Mouse (Mus musculus) spleen, postnatal 0 days (tissue): ENCODE data around the gene Klf3. TPM values are rescaled to one million over a fixed set of nuclear protein-coding genes. Genes with fewer than 3 reads are reported as not detected.

ENCODE experiments used
- polyA plus RNA-seq: library from polyadenylated mRNA; unstranded; fragments of >200 nt; fragmentation: Nextera tagmentation; extraction: Ambion mirVana; gene quantifications from 2 replicates; pipeline ENCODE4 v1.2.1, GENCODE M21; 2015

The Klf3 gene
- polyA plus RNA-seq = 91.1 and 91.3 TPM in 2 replicates

DNA sequence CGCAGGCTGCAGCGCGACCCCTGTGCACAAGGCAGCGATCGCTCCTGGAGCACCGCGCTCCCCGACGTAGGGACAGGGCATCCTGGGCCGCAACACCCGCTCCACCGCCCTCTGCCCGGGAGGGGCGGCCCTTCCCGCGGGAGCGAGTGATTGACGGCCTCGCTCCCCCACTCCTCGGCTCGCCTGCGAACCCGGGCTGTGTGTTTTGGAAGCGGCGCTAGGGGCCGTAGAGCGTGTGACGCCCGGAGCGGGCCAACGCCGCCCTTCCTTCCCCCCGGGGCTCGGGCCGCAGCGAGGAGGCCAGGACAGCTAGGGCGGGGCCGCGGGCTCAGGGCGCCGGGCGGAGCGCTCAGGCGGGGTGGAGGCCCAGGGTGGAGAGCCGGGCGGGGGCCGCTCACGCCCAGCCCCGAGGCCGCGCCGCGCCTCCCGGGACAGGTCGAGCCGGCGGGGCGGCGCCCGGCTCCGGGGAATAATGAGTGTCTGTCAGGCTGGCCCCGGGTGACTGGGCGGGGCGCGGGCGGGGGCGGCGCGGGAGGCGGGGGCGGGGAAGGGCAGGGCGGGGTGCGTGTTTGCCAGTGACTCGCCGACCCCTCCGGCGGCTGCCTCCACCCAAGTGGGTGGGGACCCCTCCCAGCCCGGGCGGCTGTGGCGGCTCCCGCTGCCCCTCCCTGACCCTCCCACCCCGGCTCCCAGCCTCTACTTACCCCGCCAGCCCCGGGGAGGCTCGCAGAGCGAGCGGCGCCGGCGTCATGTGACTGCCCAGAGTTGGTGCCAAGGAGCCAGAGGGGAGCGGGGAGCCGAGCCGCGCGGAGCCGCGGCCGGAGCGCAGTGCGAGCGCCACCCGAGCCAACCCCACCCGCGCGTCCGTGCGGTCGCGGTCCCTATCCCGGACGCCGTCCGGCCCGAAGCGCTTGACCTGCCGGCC lies at the start of gene Klf3:
Gene Klf3, plus strand, starts transcription at position 594 of the 925 bp plus-strand sequence.

Other genes with a start within 250 kb of the Klf3 start
- gene Tlr1, start 130.2 kb downstream of the Klf3 start, polyA plus RNA-seq = 1.9 and 2.5 TPM in 2 replicates
- 1.1 and 1.8 TPM in 2 replicates for gene Tlr6, start 156.7 kb downstream of the Klf3 start, polyA plus RNA-seq
- gene Fam114a1, start 166.7 kb downstream of the Klf3 start, polyA plus RNA-seq = 12.3 and 14.4 TPM in 2 replicates